Mouse (Mus musculus) ES-E14 (cell line): ENCODE measurements around the gene Cep152.

Source experiments
- CHD2 ChIP-seq: IDR thresholded peaks from 2 replicates; pipeline ENCODE4 v1.6.1; 2014; ENCODE audit warnings: mild to moderate bottlenecking, low read depth, low read length, inconsistent platforms
- MAFK ChIP-seq: IDR thresholded peaks from 2 replicates; pipeline ENCODE4 v1.6.1; 2014; ENCODE audit warnings: mild to moderate bottlenecking, low read depth, low read length, inconsistent platforms; ENCODE audit not compliant: insufficient read depth
- ZC3H11A ChIP-seq: IDR thresholded peaks from 2 replicates; pipeline ENCODE4 v1.6.1; 2012; ENCODE audit warnings: low read depth, mild to moderate bottlenecking, inconsistent platforms, low read length, borderline replicate concordance
- ZNF384 ChIP-seq: IDR thresholded peaks from 2 replicates; pipeline ENCODE4 v1.6.1; 2012; ENCODE audit warnings: low read depth, low read length, inconsistent platforms

DNA sequence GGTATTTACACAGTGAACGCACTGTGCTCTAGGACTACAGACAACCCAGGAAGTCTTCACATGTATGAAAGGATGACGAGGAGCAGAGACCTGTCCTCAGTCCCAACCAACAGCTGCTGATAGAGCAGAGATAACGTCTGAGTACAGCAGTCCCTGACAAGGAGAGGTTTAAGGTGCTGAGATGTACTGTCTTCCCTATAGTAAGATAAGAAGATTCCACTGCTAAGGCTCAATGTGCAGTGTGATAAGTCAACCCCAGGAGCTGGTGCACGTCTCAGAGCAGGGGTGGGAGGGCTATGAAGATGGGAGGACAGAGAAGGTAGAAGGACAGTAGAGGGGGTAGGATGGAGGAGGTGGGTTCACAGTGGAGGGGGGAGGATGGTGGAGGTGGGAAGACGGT, 43.8 kb downstream of the Cep152 start:
- TF ChIP-seq ZC3H11A = no peak
- TF ChIP-seq ZNF384 = no peak
- TF ChIP-seq MAFK = no peak
- TF ChIP-seq CHD2 = no peak
